Mouse (Mus musculus): ENCODE data around the gene Arid3a. TPM values are rescaled to one million over a fixed set of nuclear protein-coding genes. Genes with fewer than 3 reads are reported as not detected.

The Arid3a gene
- polyA plus RNA-seq, 1 experiment from 2014 or later = 3.5 TPM

DNA sequence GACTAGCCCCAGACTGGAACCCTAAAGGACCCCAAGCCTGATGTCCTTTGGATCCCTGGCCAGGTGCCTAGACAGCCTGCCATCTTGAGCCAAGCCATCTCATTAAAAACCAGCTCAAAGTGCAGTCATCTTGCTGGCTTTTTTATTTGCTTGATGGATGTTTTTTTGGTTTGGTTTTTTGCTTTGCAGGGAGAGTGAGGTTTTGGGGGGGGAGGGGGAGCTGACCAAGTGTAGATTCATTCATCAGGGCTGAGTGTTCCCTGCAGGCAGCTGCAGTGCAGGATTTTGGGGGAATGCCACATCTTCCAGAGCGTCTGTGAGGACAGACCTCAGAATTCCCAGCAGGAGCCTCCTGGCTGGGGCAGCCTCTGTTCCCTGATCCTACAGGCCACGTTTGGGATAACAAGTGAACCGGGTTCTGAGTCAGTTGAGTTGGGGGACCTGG lies 42.3 kb downstream of the Arid3a start:
- ATAC-seq = no peak
- H3K36me3 ChIP-seq (ENCODE audit: control insufficient read depth, insufficient read depth) = peaks cover 15% of the 10 kb centered on the region

DNA sequence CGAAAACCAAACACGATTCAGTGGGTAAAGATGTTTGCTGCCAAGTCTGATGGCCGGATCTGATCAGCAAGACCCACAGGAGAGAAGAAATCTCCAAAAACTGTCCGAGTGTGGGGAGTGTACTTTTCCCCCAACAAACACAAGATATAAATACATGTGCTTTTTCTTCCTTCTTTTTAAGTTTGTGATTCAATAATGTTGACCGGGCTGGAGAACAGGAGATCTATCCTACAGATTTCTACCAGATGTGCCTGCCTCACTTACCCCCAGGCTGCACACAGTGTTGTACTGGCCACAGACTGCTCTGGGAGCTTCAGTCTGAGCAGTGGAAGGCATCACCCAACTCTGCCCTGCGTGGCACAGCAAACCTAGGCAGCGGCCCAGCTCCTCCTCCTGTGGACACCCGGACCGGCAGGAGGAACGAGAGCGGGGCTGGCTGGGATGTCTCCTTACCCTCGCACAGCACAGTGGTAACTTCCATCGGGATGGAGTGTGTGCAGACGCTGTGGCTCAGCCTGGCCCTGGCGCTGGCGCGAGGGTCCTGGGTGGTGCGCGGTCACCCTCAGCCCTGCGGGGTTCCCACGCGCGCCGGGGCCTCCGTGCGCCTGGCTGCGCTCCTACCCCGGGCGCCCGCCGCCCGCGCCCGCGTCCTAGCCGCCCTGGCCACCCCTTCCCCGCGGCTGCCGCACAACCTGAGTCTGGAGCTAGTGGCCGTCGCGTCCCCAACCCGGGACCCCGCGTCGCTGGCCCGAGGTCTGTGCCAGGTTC lies 43.8 kb downstream of the Arid3a start, which contains the start of gene Grin3b:
Gene Grin3b (plus strand): TSS at position 301 of the 768 bp plus-strand sequence.
- no peak; the same call in 1 of the 2 replicates for ATAC-seq
- Histone ChIP-seq H3K4me3 (replicated peaks; ENCODE audit: low read length) (peak within 1 kb of the TSS; percentile 37), H3K27ac (ENCODE audit: low read length) (no peak within 1 kb of the TSS), H3K9me3 (ENCODE audit: control insufficient read depth, low read length) (no peaks in the 10 kb centered on the region), H3K4me2 (ENCODE audit: low read length) (peak within 1 kb of the TSS; percentile 57), H3K36me3 (ENCODE audit: control insufficient read depth, insufficient read depth) (peaks cover 18% of the 10 kb centered on the region), H3K4me1 (replicated peaks; ENCODE audit: control insufficient read depth, insufficient read depth, low read length) (peaks cover 11% of the 10 kb centered on the region), H3K27me3 (replicated peaks; ENCODE audit: control insufficient read depth, insufficient read depth, low read length) (peaks cover 15% of the 10 kb centered on the region), H3K9ac (replicated peaks; ENCODE audit: low read depth, low read length) (peak within 1 kb of the TSS; percentile 44)
- WGBS = 8% methylated on average over 46 of the region's 47 CpGs

More for the DNA sequence above, 42.3 kb downstream of the Arid3a start:
- H3K4me3 ChIP-seq (replicated peaks; ENCODE audit: low read length) = no peak overlapping the region
- no peak overlapping the region for H3K4me2 ChIP-seq (ENCODE audit: low read length)
- peaks cover 15% of the 10 kb centered on the region for H3K27me3 ChIP-seq (replicated peaks; ENCODE audit: control insufficient read depth, insufficient read depth, low read length)
- H3K9ac ChIP-seq (replicated peaks; ENCODE audit: low read depth, low read length) = no peak overlapping the region
- peaks cover 11% of the 10 kb centered on the region for H3K4me1 ChIP-seq (replicated peaks; ENCODE audit: control insufficient read depth, insufficient read depth, low read length)
- H3K27ac ChIP-seq (ENCODE audit: low read length) = no peak overlapping the region
- no peaks in the 10 kb centered on the region for H3K9me3 ChIP-seq (ENCODE audit: control insufficient read depth, low read length)
- whole genome bisulfite sequencing = 12% methylated on average over 3 of the region's 3 CpGs

DNA sequence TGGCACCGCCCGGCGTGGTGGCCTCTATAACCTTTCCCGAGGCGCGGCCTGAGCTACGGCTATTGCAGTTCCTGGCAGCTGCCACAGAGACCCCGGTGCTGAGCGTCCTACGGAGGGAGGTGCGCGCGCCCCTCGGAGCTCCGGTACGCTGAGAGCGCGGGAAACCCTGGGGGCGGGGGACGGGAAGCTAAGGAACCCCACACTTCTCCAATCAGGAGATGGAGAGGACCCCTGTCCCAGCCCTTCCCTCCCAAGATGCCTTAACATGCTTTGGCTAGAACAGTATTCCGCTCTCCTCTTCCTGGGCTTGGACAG lies 44.3 kb downstream of the Arid3a start:
- Histone ChIP-seq H3K36me3 (ENCODE audit: control insufficient read depth, insufficient read depth) (peaks cover 21% of the 10 kb centered on the region), H3K27me3 (replicated peaks; ENCODE audit: control insufficient read depth, insufficient read depth, low read length) (peaks cover 15% of the 10 kb centered on the region), H3K9ac (replicated peaks; ENCODE audit: low read depth, low read length) (peak overlapping the region; percentile 44), H3K4me1 (replicated peaks; ENCODE audit: control insufficient read depth, insufficient read depth, low read length) (peaks cover 11% of the 10 kb centered on the region), H3K4me2 (ENCODE audit: low read length) (peak overlapping the region; percentile 57), H3K27ac (ENCODE audit: low read length) (no peak overlapping the region), H3K9me3 (ENCODE audit: control insufficient read depth, low read length) (no peaks in the 10 kb centered on the region), H3K4me3 (replicated peaks; ENCODE audit: low read length) (peak overlapping the region; percentile 37)
- 4% methylated on average over 21 of the region's 21 CpGs for WGBS
- ATAC-seq = no peak; the same call in 1 of the 2 replicates

- H3K4me3 ChIP-seq (replicated peaks; ENCODE audit: low read length) = no peak overlapping the region
- H3K9ac ChIP-seq (replicated peaks; ENCODE audit: low read depth, low read length) = no peak overlapping the region
- WGBS = 56% methylated on average over 14 of the region's 14 CpGs
- H3K9me3 ChIP-seq (ENCODE audit: control insufficient read depth, low read length) = no peaks in the 10 kb centered on the region
- peaks cover 15% of the 10 kb centered on the region for H3K27me3 ChIP-seq (replicated peaks; ENCODE audit: control insufficient read depth, insufficient read depth, low read length)
- no peak overlapping the region for H3K27ac ChIP-seq (ENCODE audit: low read length)
- H3K4me1 ChIP-seq (replicated peaks; ENCODE audit: control insufficient read depth, insufficient read depth, low read length) = peaks cover 11% of the 10 kb centered on the region
- H3K4me2 ChIP-seq (ENCODE audit: low read length) = no peak overlapping the region
- H3K36me3 ChIP-seq (ENCODE audit: control insufficient read depth, insufficient read depth) = peaks cover 23% of the 10 kb centered on the region
- ATAC-seq = no peak
These were observed 46.0 kb downstream of the Arid3a start for GRCm38 (mm10) chr10:79972831-79973230.

DNA sequence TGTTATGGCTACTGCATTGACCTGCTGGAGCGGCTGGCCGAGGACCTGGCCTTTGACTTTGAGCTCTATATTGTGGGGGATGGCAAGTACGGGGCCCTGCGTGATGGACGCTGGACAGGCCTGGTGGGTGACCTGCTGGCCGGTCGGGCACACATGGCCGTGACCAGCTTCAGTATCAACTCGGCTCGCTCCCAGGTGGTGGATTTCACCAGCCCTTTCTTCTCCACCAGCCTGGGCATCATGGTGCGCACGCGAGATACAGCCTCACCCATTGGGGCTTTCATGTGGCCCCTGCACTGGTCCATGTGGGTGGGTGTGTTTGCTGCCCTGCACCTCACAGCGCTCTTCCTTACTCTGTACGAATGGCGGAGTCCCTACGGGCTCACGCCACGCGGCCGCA lies 47.2 kb downstream of the Arid3a start:
- H3K27me3 ChIP-seq (replicated peaks; ENCODE audit: control insufficient read depth, insufficient read depth, low read length) = peaks cover 15% of the 10 kb centered on the region
- H3K4me2 ChIP-seq (ENCODE audit: low read length) = no peak overlapping the region
- H3K9ac ChIP-seq (replicated peaks; ENCODE audit: low read depth, low read length) = no peak overlapping the region
- peaks cover 10% of the 10 kb centered on the region for H3K4me1 ChIP-seq (replicated peaks; ENCODE audit: control insufficient read depth, insufficient read depth, low read length)
- ATAC-seq = no peak
- WGBS = 89% methylated on average over 21 of the region's 21 CpGs
- no peaks in the 10 kb centered on the region for H3K9me3 ChIP-seq (ENCODE audit: control insufficient read depth, low read length)
- H3K36me3 ChIP-seq (ENCODE audit: control insufficient read depth, insufficient read depth) = peaks cover 34% of the 10 kb centered on the region
- no peak overlapping the region for H3K27ac ChIP-seq (ENCODE audit: low read length)
- H3K4me3 ChIP-seq (replicated peaks; ENCODE audit: low read length) = no peak overlapping the region

- peaks cover 13% of the 10 kb centered on the region for H3K27me3 ChIP-seq (replicated peaks; ENCODE audit: control insufficient read depth, insufficient read depth, low read length)
These were observed 47.8 kb downstream of the Arid3a start for GRCm38 (mm10) chr10:79974668-79975067.

GRCm38 (mm10) chr10:79976071-79976721 lies 49.4 kb downstream of the Arid3a start:
- Histone ChIP-seq H3K9ac (replicated peaks; ENCODE audit: low read depth, low read length) (no peak overlapping the region), H3K4me1 (replicated peaks; ENCODE audit: control insufficient read depth, insufficient read depth, low read length) (peaks cover 3% of the 10 kb centered on the region), H3K4me2 (ENCODE audit: low read length) (no peak overlapping the region), H3K36me3 (ENCODE audit: control insufficient read depth, insufficient read depth) (peaks cover 35% of the 10 kb centered on the region), H3K27ac (ENCODE audit: low read length) (no peak overlapping the region), H3K4me3 (replicated peaks; ENCODE audit: low read length) (no peak overlapping the region), H3K27me3 (replicated peaks; ENCODE audit: control insufficient read depth, insufficient read depth, low read length) (peaks cover 2% of the 10 kb centered on the region; the same call in 1 of the 2 replicates), H3K9me3 (ENCODE audit: control insufficient read depth, low read length) (no peaks in the 10 kb centered on the region)
- no peak for ATAC-seq
- 90% methylated on average over 28 of the region's 28 CpGs for WGBS

More at GRCm38 (mm10) chr10:79974668-79975067, 47.8 kb downstream of the Arid3a start:
- Histone ChIP-seq H3K9ac (replicated peaks; ENCODE audit: low read depth, low read length) (no peak overlapping the region), H3K36me3 (ENCODE audit: control insufficient read depth, insufficient read depth) (peaks cover 35% of the 10 kb centered on the region), H3K4me1 (replicated peaks; ENCODE audit: control insufficient read depth, insufficient read depth, low read length) (peaks cover 8% of the 10 kb centered on the region), H3K4me3 (replicated peaks; ENCODE audit: low read length) (no peak overlapping the region), H3K27ac (ENCODE audit: low read length) (no peak overlapping the region), H3K9me3 (ENCODE audit: control insufficient read depth, low read length) (no peaks in the 10 kb centered on the region), H3K4me2 (ENCODE audit: low read length) (no peak overlapping the region)
- 88% methylated on average over 8 of the region's 8 CpGs for WGBS
- ATAC-seq = no peak

- no peaks in the 10 kb centered on the region for H3K9me3 ChIP-seq (ENCODE audit: control insufficient read depth, low read length)
- WGBS = 77% methylated on average over 36 of the region's 36 CpGs
- no peak for ATAC-seq
- no peak overlapping the region for H3K4me3 ChIP-seq (replicated peaks; ENCODE audit: low read length)
- H3K27me3 ChIP-seq (replicated peaks; ENCODE audit: control insufficient read depth, insufficient read depth, low read length) = no peaks in the 10 kb centered on the region
- H3K27ac ChIP-seq (ENCODE audit: low read length) = no peak overlapping the region
- no peak overlapping the region for H3K9ac ChIP-seq (replicated peaks; ENCODE audit: low read depth, low read length)
- peaks cover 35% of the 10 kb centered on the region for H3K36me3 ChIP-seq (ENCODE audit: control insufficient read depth, insufficient read depth)
- H3K4me1 ChIP-seq (replicated peaks; ENCODE audit: control insufficient read depth, insufficient read depth, low read length) = peaks cover 5% of the 10 kb centered on the region
- H3K4me2 ChIP-seq (ENCODE audit: low read length) = no peak overlapping the region
These were observed 49.9 kb downstream of the Arid3a start for GRCm38 (mm10) chr10:79976722-79977107.

DNA sequence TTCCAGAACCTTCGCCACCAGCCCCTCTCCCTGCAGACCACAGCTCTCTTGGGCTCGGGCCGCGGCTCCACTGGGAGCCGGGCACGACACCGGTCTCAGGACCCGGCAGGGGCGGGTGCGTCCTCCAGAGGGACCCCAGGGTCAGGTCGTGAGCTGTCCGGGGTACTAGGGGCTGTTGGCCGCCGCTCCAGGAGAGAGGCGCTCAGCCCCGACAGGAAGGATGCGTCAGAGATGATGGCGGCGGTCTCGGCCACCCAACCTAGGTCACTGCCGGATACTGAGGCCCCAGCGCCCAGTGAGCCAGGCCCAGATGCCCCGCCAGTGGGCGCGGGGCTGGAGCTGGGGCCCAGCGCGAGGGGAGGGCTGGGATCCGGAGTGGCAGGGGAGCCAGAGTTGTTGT lies 50.5 kb downstream of the Arid3a start:
- Histone ChIP-seq H3K4me3 (replicated peaks; ENCODE audit: low read length) (no peak overlapping the region), H3K4me2 (ENCODE audit: low read length) (no peak overlapping the region), H3K27ac (ENCODE audit: low read length) (no peak overlapping the region), H3K36me3 (ENCODE audit: control insufficient read depth, insufficient read depth) (peaks cover 35% of the 10 kb centered on the region), H3K9me3 (ENCODE audit: control insufficient read depth, low read length) (no peaks in the 10 kb centered on the region), H3K27me3 (replicated peaks; ENCODE audit: control insufficient read depth, insufficient read depth, low read length) (no peaks in the 10 kb centered on the region), H3K4me1 (replicated peaks; ENCODE audit: control insufficient read depth, insufficient read depth, low read length) (peaks cover 9% of the 10 kb centered on the region), H3K9ac (replicated peaks; ENCODE audit: low read depth, low read length) (no peak overlapping the region)
- WGBS = 86% methylated on average over 28 of the region's 28 CpGs
- ATAC-seq = no peak
